Mouse (Mus musculus) lung, postnatal 25 days (tissue): ENCODE results near the gene Nlrp14.
"Not testable (repeated sequence)": the region's sequence is repeated elsewhere in the genome, so short reads cannot be mapped to it uniquely, and the experiment has no call there.

Experiments used
- DNase-seq: peaks from one replicate; pipeline ENCODE4 v3.0.0; 2022; ENCODE audit warnings: low spot score

Nlrp14 gene

DNA sequence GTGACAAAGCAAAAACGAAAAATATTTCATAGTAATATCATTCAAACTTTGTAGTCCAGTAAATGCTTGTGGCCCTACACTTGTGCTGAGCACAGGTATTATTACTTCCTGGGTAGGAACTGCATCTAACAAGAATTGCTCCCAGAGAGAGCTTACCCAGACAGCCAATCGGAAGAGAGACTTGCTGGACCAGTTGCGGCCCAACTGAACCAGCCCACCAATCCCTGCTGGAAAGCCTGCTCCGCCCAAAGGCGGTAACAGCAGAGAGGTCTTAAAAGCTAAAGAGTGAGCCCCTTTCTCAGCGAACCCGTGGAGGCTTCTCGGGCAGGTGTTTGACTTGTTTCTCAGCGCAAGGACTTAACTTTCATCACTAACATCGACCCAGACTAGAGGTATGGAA, at the start of gene Nlrp14:
Nlrp14 (plus strand) TSS at position 301 of the 400 bp plus-strand sequence.
- no peak for DNase-seq

DNA sequence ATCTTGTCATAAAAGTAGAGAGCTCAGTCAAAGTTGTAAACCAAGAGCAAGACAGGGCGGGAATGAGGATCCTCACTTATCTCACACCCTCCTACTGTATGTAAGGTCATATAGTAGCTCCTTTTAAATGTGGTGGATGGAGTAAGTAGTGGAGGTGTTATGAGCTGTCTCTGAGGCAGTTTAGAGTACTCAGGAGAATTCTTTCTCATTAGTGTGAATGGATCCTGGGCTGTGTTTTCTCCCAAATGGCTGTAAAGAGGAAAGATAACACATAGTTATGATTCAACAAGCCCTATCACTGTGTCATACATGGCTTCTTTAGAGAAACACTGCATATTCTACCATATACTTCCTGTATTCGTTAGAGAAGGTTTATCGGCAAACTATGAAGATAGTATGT, 35.8 kb upstream of the Nlrp14 start, which contains the start of gene Olfr715:
Olfr715 (minus strand) TSS at position 101 of the 400 bp plus-strand sequence.
- DNase-seq = not testable (repeated sequence)

DNA sequence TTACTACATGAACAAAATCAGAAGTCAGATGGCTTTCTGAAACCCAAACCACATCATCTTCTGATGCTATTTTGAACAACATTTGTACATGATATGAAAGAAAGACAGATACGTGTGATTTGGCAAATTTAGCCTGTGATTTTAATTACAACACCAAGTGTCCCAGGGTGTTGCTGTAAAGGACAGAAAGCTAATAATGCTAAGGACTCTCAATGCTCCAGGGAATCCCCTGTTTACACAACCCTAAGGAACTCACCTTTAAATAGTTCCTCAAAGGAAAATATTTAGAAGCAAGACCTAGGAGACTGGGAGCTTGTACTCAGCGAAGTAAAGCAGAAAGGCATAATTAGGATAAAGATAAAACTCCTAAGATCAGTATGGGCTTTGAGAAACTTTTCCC, 28.8 kb upstream of the Nlrp14 start, which contains the start of gene Olfr716:
Olfr716 (plus strand) TSS at position 301 of the 400 bp plus-strand sequence.
- not testable (repeated sequence) for DNase-seq

DNA sequence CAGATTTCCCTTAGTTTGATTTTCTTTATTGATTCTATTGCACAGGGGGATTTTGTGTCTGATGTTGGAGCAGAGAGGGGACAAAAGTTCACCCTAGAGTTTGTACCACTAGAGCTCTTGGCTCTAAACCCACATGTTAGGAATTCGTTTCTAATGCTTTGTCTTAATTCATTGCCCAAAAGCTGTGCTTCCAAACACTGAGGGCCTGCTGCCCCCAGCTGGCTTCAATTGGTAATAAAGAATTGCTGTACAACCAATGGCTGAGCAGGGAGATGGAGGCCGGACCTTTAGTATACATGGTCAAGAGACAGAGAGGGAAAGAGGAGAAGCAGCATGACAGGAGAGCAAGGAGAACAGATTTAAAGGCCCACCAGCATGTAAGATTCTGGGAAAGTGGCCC, 13.6 kb downstream of the Nlrp14 start:
- DNase-seq = no peak

DNA sequence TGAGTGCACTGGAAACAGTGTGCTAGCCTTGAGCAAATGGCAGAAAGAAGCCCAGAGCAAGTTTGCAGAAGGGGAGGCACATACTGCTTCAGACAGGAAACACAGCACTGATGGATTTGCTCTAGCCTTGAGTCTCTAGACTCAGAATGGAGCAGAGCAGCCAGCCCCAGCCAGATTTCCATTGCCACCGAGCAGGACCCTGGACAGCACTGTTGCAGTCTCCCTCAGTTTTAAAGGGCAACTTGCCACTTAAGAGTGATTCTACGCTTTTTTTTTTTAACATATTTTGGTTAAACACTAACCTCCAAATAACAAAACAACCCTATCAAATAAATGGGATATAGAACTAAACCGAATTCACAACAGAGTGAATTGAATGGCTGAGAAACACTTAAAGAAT, 35.0 kb downstream of the Nlrp14 start:
- DNase-seq = no peak

DNA sequence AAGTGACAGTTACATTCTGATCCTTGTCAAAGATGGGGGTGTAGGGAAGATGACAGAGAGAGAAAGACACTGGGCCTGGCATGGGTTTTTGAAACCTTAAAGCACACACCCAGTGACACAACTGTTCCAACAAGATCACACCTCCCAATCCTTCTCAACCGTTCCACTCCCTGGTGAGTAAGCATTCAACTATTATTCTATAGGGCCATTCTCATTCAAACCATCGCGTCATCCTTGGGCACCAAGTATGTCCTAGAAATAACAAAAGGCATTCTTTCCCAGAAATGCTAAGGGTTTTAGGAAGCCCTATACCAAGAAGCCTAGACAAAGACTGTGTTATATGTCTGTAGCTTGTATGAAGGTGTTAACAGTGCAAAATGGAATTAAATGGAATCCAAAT, 41.1 kb downstream of the Nlrp14 start:
- no peak for DNase-seq

DNA sequence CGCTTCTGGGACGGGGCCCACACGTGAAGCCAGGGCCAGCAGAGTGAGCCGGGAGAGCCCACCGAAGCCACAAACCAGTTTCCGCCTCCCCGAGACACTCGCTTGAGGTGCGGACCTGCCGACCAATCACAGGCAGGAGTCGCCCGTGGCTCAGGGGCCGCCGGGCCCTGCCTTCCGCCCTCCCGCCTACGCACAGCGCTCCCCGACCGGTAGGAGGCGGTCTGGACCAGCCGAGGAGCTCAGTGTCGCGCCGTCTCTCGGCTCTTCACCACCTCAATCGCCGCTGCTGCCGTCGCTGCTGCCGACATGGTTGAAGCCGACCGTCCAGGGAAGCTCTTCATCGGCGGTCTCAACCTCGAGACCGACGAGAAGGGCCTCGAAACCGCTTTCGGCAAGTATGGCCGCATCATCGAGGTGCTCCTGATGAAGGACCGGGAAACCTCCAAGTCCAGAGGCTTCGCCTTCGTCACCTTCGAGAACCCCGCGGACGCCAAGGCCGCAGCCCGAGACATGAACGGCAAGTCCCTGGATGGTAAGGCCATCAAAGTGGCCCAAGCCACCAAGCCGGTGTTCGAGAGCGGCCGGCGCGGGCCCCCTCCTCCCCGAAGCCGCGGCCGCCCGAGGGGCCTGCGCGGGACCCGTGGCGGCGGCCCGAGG, 42.5 kb downstream of the Nlrp14 start, which contains the start of gene Rbmxl2:
Rbmxl2 (plus strand) TSS at position 242 of the 657 bp plus-strand sequence.
- no peak for DNase-seq

DNA sequence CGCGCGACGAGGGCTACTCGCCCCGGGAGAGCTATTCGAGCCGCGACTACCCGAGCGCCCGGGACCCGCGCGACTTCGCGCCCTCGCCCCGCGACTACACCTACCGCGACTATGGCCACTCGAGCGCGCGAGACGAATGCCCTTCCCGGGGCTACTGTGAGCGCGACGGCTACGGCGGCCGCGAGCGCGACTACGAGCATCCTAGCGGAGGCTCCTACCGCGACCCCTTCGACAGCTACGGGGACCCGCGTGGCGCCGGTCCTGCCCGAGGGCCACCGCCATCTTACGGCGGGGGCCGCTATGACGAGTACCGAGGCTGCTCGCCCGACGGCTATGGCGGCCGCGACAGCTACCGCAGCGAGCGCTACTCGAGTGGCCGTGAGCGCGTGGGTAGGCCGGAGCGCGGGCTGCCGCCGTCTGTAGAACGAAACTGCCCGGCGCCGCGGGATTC, 43.4 kb downstream of the Nlrp14 start:
- no peak for DNase-seq

DNA sequence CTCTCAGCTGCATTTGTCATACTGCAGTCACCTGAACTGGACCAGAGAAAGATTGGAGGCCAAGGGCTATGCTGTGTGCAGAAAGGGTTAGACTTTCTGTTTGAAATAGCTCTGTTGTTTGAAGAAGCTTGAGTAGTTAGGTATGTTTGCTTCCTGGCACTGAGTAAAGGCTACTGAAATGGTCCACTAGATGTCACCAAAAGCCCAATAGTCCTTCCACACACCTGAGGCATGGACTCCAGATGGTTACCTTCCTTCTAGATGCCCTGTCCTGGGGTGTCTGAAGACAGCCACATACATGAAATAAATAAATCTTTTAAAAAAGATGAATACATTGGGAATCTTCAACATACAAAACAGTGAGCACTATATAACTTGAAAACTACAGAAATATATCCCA, 48.9 kb downstream of the Nlrp14 start:
- peak; percentile 7 for DNase-seq

DNA sequence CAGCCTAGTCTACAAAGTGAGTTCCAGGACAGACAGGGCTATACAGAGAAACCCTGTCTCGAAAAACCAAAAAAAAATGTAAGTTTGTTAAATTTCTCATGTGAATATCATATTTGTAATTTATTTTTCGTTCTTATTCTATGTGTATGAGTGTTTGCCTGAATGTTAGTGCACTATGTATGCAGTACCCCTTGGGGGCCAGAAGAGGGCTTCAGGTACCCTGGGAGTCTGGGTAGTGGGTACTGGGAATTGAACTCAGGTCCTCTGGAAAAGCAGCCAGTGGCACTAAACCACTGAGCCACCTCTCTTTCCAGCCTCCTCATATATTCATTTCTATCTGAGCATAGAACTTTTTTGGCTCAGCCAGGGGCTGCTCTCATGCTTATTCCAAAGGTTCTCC, 50.1 kb downstream of the Nlrp14 start:
- DNase-seq = no peak

DNA sequence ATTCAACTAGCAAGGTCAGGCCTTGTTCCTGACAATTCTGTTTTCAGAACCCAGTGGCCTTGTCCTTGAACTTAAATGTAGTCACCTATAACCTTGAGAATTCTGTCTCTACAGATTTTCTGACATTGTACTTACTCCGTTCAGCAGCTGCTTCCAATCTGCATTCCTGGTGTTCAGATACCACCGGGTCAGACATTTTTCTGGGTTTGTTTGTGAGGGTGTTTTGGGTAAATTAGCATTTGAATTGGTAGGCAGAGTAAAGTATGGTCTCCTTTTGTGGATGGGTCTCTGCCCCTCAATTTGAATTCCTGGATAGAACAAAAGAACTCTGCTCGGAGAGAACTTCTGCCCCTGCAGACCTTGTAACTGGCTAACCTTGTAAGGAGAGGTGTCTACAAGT, 70.1 kb downstream of the Nlrp14 start:
- DNase-seq = no peak

DNA sequence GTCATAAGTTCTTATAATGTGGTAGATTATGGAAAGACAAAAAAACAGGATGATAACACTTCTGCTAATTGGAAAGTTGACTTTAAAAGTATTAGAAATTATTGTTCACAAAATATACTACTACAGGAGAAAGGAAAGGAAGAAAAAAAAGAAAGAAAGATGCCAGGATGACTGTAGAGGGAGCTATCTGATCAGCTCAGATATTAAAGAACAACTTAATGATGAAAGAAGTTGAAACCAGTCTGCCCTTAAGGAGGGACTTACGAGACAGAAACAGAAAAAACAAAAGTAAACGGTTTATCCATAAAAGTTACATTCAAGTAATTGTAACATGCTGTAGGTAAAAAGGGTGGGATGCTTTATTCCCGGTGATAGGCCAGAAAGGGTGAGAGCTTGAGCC, 70.7 kb downstream of the Nlrp14 start:
- DNase-seq = no peak

DNA sequence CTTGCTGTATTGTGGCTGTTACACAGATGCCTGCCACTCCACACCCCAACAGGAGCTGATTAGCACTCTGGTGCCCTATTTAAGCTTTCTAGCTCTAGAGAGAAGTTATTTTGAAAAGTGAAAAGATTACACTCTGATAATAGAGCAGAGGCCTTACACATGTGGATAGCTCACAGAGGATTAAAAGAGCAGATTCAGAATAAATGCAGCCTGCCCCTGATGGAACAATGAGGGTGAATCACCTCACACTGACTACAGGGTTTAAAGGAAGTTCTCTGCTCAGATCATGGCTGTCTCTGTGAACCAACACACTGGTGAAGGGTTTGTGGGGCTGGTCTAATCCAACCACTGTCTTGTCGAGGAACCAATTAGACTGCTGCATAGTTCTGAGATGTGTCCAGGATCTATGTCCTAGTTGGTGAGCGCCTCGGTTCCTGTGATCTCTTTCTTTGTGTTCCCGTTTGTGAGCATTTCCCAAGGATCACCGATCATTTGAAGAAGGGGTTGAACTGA, 74.6 kb downstream of the Nlrp14 start:
- DNase-seq = no peak
